Mouse (Mus musculus): Measurements from ENCODE around the gene Vwf.
A peak's percentile ranks its signal among the peaks of the same experiment; 100 is the strongest.

Gene Vwf

GRCm38 (mm10) chr6:125622434-125622833 is 75.9 kb downstream of the Vwf start:
- no peak for DNase-seq (ENCODE audit: low spot score in 2 of 2)

GRCm38 (mm10) chr6:125640486-125640885 is 93.9 kb downstream of the Vwf start:
- DNase-seq (ENCODE audit: low spot score in 2 of 2): no peak

- no peak for DNase-seq (ENCODE audit: low spot score in 2 of 2)
Observed at GRCm38 (mm10) chr6:125641146-125641545, 94.6 kb downstream of the Vwf start.

GRCm38 (mm10) chr6:125648964-125649363 is 102.4 kb downstream of the Vwf start:
- no peak for DNase-seq (ENCODE audit: low spot score in 2 of 2)

- no peak for DNase-seq (ENCODE audit: low spot score in 2 of 2)
Observed at GRCm38 (mm10) chr6:125651335-125651734, 104.8 kb downstream of the Vwf start.

GRCm38 (mm10) chr6:125653416-125653815 is 106.8 kb downstream of the Vwf start:
- no peak for DNase-seq (ENCODE audit: low spot score in 2 of 2)

GRCm38 (mm10) chr6:125656921-125657320 is 110.3 kb downstream of the Vwf start:
- no peak for DNase-seq (ENCODE audit: low spot score in 2 of 2)

- DNase-seq (ENCODE audit: low spot score in 2 of 2): no peak
Observed at GRCm38 (mm10) chr6:125657966-125658365, 111.4 kb downstream of the Vwf start.

GRCm38 (mm10) chr6:125661106-125661877 is 114.7 kb downstream of the Vwf start:
- DNase-seq (ENCODE audit: low spot score in 2 of 2): peak in 1 of 2 experiments; percentile 74

GRCm38 (mm10) chr6:125663906-125664305 is 117.3 kb downstream of the Vwf start:
- no peak for DNase-seq (ENCODE audit: low spot score in 2 of 2)

GRCm38 (mm10) chr6:125671835-125672234 is 125.3 kb downstream of the Vwf start:
- no peak for DNase-seq (ENCODE audit: low spot score in 2 of 2)

GRCm38 (mm10) chr6:125678492-125678891 is 131.9 kb downstream of the Vwf start:
- DNase-seq (ENCODE audit: low spot score in 2 of 2): peak in 1 of 2 experiments; percentile 10

- no peak for DNase-seq (ENCODE audit: low spot score in 2 of 2)
Observed at GRCm38 (mm10) chr6:125680613-125681012, 134.0 kb downstream of the Vwf start.

- DNase-seq (ENCODE audit: low spot score in 2 of 2): no peak
Observed at GRCm38 (mm10) chr6:125685420-125685819, 138.8 kb downstream of the Vwf start.

GRCm38 (mm10) chr6:125687986-125688385 is 141.4 kb downstream of the Vwf start:
- DNase-seq (ENCODE audit: low spot score in 2 of 2): no peak

- no peak for DNase-seq (ENCODE audit: low spot score in 2 of 2)
Observed at GRCm38 (mm10) chr6:125690057-125690703, 143.6 kb downstream of the Vwf start, which contains the start of gene Ano2. Gene Ano2 (plus strand): TSS chr6:125690419.

- no peak for DNase-seq (ENCODE audit: low spot score in 2 of 2)
Observed at GRCm38 (mm10) chr6:125701146-125701545, 154.6 kb downstream of the Vwf start.

- DNase-seq (ENCODE audit: low spot score in 2 of 2): no peak
Observed at GRCm38 (mm10) chr6:125711261-125711660, 164.7 kb downstream of the Vwf start.

GRCm38 (mm10) chr6:125726408-125726807 is 179.8 kb downstream of the Vwf start:
- peak in 1 of 2 experiments; percentile 27 for DNase-seq (ENCODE audit: low spot score in 2 of 2)

- DNase-seq (ENCODE audit: low spot score in 2 of 2): no peak
Observed at GRCm38 (mm10) chr6:125727484-125727911, 180.9 kb downstream of the Vwf start.

- DNase-seq (ENCODE audit: low spot score in 2 of 2): no peak
Observed at GRCm38 (mm10) chr6:125729471-125729870, 182.9 kb downstream of the Vwf start.

GRCm38 (mm10) chr6:125729986-125730535 is 183.5 kb downstream of the Vwf start:
- no peak for DNase-seq (ENCODE audit: low spot score in 2 of 2)

Data from thymus, postnatal 10 days (tissue).